Mouse (Mus musculus): ENCODE measurements around the gene Gnat1. TPM values are rescaled to one million over a fixed set of nuclear protein-coding genes. Genes with fewer than 3 reads are reported as not detected.

The Gnat1 gene
- polyA plus RNA-seq, 1 experiment: 0.09 TPM

DNA sequence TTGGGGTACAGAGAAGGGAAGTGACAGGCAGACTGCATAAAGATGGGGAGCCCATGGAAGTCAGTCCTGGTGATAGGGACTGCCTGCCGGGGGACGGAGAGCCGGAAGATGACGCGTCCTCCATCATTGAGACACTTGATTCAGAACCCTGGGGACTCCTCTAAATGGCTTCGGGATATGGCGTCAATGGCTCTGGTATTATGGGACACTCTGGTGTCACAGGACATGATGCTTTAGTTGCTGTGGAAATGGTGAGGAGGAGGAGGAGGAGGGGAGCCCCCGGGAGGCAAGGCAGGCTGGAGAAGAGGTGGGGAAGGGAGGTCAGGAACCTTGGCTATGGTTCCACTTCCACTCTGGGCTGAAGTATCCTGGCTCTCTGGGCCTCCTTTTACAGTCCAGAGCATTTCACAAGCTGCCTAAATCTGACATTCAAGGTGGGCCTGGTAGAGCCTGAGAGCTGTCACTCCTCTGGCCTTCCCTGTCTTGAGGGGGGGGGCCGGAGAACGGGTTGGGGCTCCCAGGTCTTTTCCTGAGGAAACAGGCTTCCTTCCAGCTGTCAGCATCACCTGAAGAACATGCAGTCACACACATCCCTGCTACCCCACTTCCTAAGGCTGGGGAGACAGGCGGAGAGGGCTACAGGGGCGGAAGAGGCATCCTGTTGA lies 16.1 kb upstream of the Gnat1 start:
- H3K36me3 ChIP-seq (ENCODE audit: control insufficient read depth, insufficient read depth, low read length): no peaks in the 10 kb centered on the region
- H3K27me3 ChIP-seq (replicated peaks; ENCODE audit: control insufficient read depth, insufficient read depth, low read length): no peaks in the 10 kb centered on the region
- 77% methylated on average over 12 of the region's 12 CpGs for WGBS
- DNase-seq: peak; percentile 80
- peaks cover 19% of the 10 kb centered on the region for H3K4me1 ChIP-seq (ENCODE audit: control insufficient read depth, insufficient read depth, low read length)
- no peak for TF ChIP-seq CTCF (conservative IDR thresholded peaks at IDR 0.05; ENCODE audit: insufficient read depth, insufficient read length, low read depth, low read length)
- no peak for TF ChIP-seq POLR2A (IDR thresholded peaks at IDR 0.05; ENCODE audit: low read depth, low read length)
- no peak overlapping the region for H3K4me3 ChIP-seq (ENCODE audit: insufficient read depth, low read depth, low read length)
- H3K27ac ChIP-seq (ENCODE audit: insufficient read depth, low read depth, low read length): peak overlapping the region; percentile 68

GRCm38 (mm10) chr9:107694627-107695026 lies 15.1 kb upstream of the Gnat1 start:
- Histone ChIP-seq H3K27me3 (replicated peaks; ENCODE audit: control insufficient read depth, insufficient read depth, low read length) (no peaks in the 10 kb centered on the region), H3K36me3 (ENCODE audit: control insufficient read depth, insufficient read depth, low read length) (no peaks in the 10 kb centered on the region), H3K4me3 (ENCODE audit: insufficient read depth, low read depth, low read length) (no peak overlapping the region), H3K27ac (ENCODE audit: insufficient read depth, low read depth, low read length) (peak overlapping the region; percentile 68; the same call in 1 of the 2 replicates), H3K4me1 (ENCODE audit: control insufficient read depth, insufficient read depth, low read length) (peaks cover 17% of the 10 kb centered on the region)
- peak; percentile 56 for DNase-seq
- WGBS: 59% methylated on average over 7 of the region's 7 CpGs
- TF ChIP-seq POLR2A (IDR thresholded peaks at IDR 0.05; ENCODE audit: low read depth, low read length) (no peak), CTCF (conservative IDR thresholded peaks at IDR 0.05; ENCODE audit: insufficient read depth, insufficient read length, low read depth, low read length) (no peak)

- H3K27me3 ChIP-seq (replicated peaks; ENCODE audit: control insufficient read depth, insufficient read depth, low read length): no peaks in the 10 kb centered on the region
- no peak overlapping the region for H3K27ac ChIP-seq (ENCODE audit: insufficient read depth, low read depth, low read length)
- H3K4me1 ChIP-seq (ENCODE audit: control insufficient read depth, insufficient read depth, low read length): peaks cover 6% of the 10 kb centered on the region
- no peak overlapping the region for H3K4me3 ChIP-seq (ENCODE audit: insufficient read depth, low read depth, low read length)
- TF ChIP-seq POLR2A (IDR thresholded peaks at IDR 0.05; ENCODE audit: low read depth, low read length) (no peak), CTCF (conservative IDR thresholded peaks at IDR 0.05; ENCODE audit: insufficient read depth, insufficient read length, low read depth, low read length) (no peak)
- no peaks in the 10 kb centered on the region for H3K36me3 ChIP-seq (ENCODE audit: control insufficient read depth, insufficient read depth, low read length)
- 84% methylated on average over 4 of the region's 4 CpGs for WGBS
- DNase-seq: no peak
Observed at GRCm38 (mm10) chr9:107693433-107693987, 14.0 kb upstream of the Gnat1 start.

DNA sequence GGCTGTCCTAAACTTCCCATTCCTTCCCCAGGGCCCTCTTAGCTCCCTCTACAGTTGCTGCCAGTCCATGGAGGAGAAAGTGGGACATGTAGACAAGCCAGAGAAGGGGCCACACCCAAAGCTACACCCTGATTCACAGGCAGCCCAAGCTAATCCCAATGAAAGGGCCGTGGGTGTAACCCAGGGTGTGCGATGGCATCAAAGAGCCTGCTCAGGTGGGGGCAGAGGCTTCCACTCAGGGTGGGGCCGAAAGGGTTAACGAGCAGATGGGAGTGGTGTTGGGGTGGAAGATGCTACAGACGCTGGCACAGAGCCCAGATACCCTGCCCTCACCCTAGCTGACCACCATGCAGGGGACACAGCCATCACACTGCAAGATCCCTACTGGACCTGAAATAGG lies 13.3 kb upstream of the Gnat1 start:
- no peaks in the 10 kb centered on the region for H3K4me1 ChIP-seq (ENCODE audit: control insufficient read depth, insufficient read depth, low read length)
- H3K36me3 ChIP-seq (ENCODE audit: control insufficient read depth, insufficient read depth, low read length): no peaks in the 10 kb centered on the region
- no peak overlapping the region for H3K27ac ChIP-seq (ENCODE audit: insufficient read depth, low read depth, low read length)
- no peak for DNase-seq
- TF ChIP-seq POLR2A (IDR thresholded peaks at IDR 0.05; ENCODE audit: low read depth, low read length): no peak
- no peak for TF ChIP-seq CTCF (conservative IDR thresholded peaks at IDR 0.05; ENCODE audit: insufficient read depth, insufficient read length, low read depth, low read length)
- no peaks in the 10 kb centered on the region for H3K27me3 ChIP-seq (replicated peaks; ENCODE audit: control insufficient read depth, insufficient read depth, low read length)
- 67% methylated on average over 5 of the region's 5 CpGs for WGBS
- H3K4me3 ChIP-seq (ENCODE audit: insufficient read depth, low read depth, low read length): no peak overlapping the region

- H3K27ac ChIP-seq (ENCODE audit: insufficient read depth, low read depth, low read length): no peak overlapping the region
- no peaks in the 10 kb centered on the region for H3K36me3 ChIP-seq (ENCODE audit: control insufficient read depth, insufficient read depth, low read length)
- H3K4me1 ChIP-seq (ENCODE audit: control insufficient read depth, insufficient read depth, low read length): no peaks in the 10 kb centered on the region
- no peak for DNase-seq
- H3K27me3 ChIP-seq (replicated peaks; ENCODE audit: control insufficient read depth, insufficient read depth, low read length): no peaks in the 10 kb centered on the region
- H3K4me3 ChIP-seq (ENCODE audit: insufficient read depth, low read depth, low read length): no peak overlapping the region
- WGBS: 79% methylated on average over 8 of the region's 8 CpGs
- TF ChIP-seq CTCF (conservative IDR thresholded peaks at IDR 0.05; ENCODE audit: insufficient read depth, insufficient read length, low read depth, low read length) (no peak), POLR2A (IDR thresholded peaks at IDR 0.05; ENCODE audit: low read depth, low read length) (no peak)
Observed at GRCm38 (mm10) chr9:107690391-107690790, 10.9 kb upstream of the Gnat1 start.

GRCm38 (mm10) chr9:107688939-107689338 lies 9.4 kb upstream of the Gnat1 start:
- TF ChIP-seq POLR2A (IDR thresholded peaks at IDR 0.05; ENCODE audit: low read depth, low read length): no peak
- no peak for TF ChIP-seq CTCF (conservative IDR thresholded peaks at IDR 0.05; ENCODE audit: insufficient read depth, insufficient read length, low read depth, low read length)
- H3K27ac ChIP-seq (ENCODE audit: insufficient read depth, low read depth, low read length): no peak overlapping the region
- WGBS: 80% methylated on average over 7 of the region's 7 CpGs
- H3K36me3 ChIP-seq (ENCODE audit: control insufficient read depth, insufficient read depth, low read length): no peaks in the 10 kb centered on the region
- DNase-seq: no peak
- no peaks in the 10 kb centered on the region for H3K4me1 ChIP-seq (ENCODE audit: control insufficient read depth, insufficient read depth, low read length)
- H3K27me3 ChIP-seq (replicated peaks; ENCODE audit: control insufficient read depth, insufficient read depth, low read length): no peaks in the 10 kb centered on the region
- H3K4me3 ChIP-seq (ENCODE audit: insufficient read depth, low read depth, low read length): no peak overlapping the region

GRCm38 (mm10) chr9:107688415-107688814 lies 8.9 kb upstream of the Gnat1 start:
- H3K27ac ChIP-seq (ENCODE audit: insufficient read depth, low read depth, low read length): no peak overlapping the region
- H3K27me3 ChIP-seq (replicated peaks; ENCODE audit: control insufficient read depth, insufficient read depth, low read length): no peaks in the 10 kb centered on the region
- DNase-seq: no peak
- no peak for TF ChIP-seq CTCF (conservative IDR thresholded peaks at IDR 0.05; ENCODE audit: insufficient read depth, insufficient read length, low read depth, low read length)
- no peak for TF ChIP-seq POLR2A (IDR thresholded peaks at IDR 0.05; ENCODE audit: low read depth, low read length)
- no peaks in the 10 kb centered on the region for H3K36me3 ChIP-seq (ENCODE audit: control insufficient read depth, insufficient read depth, low read length)
- H3K4me1 ChIP-seq (ENCODE audit: control insufficient read depth, insufficient read depth, low read length): no peaks in the 10 kb centered on the region
- 91% methylated on average over 5 of the region's 5 CpGs for WGBS
- H3K4me3 ChIP-seq (ENCODE audit: insufficient read depth, low read depth, low read length): no peak overlapping the region
